Mouse (Mus musculus) yolk sac, embryonic 10.5 days (tissue): ENCODE measurements around the gene S1pr3.

Experiments used
- DNase-seq: peaks from one replicate; pipeline ENCODE4 v3.0.0-alpha.2; 2017; ENCODE audit warnings: low spot score

Gene S1pr3

GRCm38 (mm10) chr13:51408519-51409001 is at the start of gene S1pr3:
Gene S1pr3, plus strand, starts transcription at chr13:51408639.
- peak; percentile 75 for DNase-seq

GRCm38 (mm10) chr13:51360441-51360962 is 47.9 kb upstream of the S1pr3 start:
- no peak for DNase-seq

- DNase-seq = no peak
Measured at GRCm38 (mm10) chr13:51363390-51363789, 45.0 kb upstream of the S1pr3 start.

GRCm38 (mm10) chr13:51363985-51364384 is 44.5 kb upstream of the S1pr3 start:
- no peak for DNase-seq

DNA sequence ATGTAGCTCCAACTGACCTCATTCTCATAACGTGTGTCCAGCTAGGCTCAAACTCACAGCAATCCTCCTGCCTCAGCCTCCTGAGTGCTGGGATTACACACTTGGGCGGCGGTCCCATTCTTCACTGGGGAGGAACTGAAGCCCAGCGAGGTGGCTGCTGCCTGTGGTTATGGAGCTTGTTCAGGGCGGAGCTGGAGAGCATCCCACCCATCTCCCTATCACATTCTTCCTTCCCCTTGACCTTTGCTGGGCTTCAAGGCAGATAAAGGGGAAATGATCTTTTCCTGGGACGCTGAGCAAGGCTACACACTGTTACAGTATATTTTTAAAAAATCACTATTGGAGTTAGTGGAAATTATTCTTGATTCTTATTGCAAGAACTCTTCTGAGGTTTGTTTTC is 43.2 kb upstream of the S1pr3 start:
- DNase-seq = no peak

DNA sequence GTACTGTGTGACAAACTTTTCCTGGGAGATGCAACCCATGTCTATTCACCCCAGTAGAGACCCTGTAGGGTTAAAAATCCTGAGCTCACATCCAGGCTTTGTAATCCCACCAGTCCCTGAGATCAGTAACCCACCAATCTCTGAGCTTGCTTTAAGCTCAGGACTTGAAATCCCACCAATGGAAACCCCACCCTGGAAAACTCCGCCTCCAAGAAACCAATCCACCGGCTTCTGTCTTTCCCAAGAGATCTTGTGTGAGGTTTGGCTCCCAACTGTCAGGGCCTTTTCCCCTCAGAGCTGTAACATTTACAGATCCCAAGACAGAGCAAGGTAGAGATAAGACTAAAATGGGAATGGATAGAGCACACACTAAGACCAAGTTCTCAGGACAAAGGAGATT is 40.1 kb upstream of the S1pr3 start:
- DNase-seq = no peak

DNA sequence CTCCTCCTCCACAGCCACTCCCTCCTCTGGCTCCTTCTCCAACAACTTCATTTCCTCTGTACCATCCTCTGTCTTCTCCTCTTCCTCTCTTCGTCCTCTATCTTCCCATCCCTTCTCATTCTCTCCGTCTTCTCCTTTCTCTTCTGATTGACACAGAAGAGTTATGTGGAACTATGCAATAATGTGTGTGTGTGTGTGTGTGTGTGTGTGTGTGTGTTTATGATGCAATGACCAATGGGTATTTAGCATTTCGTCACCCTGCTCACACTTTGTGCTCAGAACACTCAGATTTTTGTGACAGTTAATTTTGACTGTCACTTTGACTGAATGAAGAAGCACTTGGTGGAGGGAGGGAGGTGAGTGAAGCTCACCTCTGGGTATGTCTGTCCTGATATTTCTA is 39.1 kb upstream of the S1pr3 start:
- no peak for DNase-seq

- no peak for DNase-seq
Measured at GRCm38 (mm10) chr13:51373086-51373485, 35.4 kb upstream of the S1pr3 start.

DNA sequence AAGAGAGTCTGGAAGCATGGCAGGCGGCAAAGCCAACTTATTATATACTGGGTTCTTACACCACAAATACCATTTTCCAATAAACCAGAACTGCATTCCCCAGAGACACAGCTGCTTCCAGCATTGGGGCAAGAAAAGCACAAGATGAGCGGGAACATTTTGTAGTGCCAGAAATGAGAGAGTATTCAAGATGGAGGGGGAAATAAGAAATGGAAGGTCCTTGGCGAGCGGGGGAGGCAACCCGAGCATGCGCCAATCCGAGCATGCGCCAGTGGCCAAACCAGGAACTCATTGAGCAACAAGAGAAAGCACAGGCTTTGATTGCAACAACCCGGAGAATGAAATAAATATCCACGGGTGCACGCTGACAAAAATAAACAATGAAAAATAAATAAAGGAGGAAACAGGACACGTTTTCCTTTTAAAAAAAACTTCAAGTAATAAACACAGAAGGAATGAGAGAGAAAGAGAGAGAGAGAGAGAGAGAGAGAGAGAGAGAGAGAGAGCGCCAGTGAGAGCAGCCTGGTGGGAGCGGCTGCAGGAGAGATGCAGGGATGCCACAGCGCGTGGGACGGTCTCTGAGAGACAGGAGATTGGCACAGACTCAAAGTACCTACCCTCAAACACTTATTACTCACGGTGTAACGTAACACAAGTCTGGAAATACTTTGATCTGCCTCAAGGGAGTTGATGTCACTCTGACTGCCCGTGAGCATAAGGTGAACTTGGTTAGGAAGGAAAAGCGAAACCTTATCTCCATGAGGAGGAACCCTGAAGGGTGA is 34.2 kb upstream of the S1pr3 start:
- no peak for DNase-seq

DNA sequence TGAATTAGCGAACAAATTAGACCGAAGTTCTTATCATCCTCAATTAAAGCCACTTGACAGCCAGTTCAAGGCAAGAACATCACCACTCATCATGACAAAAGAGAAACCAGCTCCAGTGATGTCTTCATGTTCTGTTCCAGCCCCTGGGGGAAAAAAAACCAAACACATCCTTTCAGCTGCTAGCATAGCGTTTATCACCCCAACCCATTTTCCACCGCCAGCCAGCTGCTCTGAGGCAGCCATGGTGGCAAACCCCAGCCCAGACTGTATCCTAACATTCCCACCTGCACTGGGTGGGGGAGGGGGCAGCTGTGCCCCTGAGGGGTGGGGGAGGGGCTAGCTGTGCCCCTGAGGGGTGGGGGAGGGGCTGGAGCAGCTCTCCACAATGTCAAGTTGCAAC is 30.3 kb upstream of the S1pr3 start:
- no peak for DNase-seq

- DNase-seq = peak; percentile 70
Measured at GRCm38 (mm10) chr13:51379596-51379995, 28.8 kb upstream of the S1pr3 start.

DNA sequence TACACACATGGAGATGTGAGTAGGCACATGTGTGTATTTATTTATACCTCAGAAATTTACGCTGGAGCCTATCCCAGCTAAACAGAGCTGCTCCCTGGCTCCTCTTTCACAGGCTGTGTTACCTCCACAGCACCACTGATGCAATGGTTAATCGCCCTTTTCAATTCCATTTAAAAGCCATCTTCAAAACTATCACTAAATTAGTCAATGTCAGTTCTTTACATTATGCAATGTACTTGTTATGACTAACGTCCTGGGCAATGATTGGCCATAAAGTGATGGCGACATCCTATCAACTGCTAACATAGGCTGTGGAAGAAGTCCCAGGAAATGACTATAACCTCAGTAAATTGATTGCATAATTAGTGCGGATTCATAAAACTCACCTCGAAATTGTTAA is 26.9 kb upstream of the S1pr3 start:
- no peak for DNase-seq

GRCm38 (mm10) chr13:51384899-51385298 is 23.5 kb upstream of the S1pr3 start:
- no peak for DNase-seq

DNA sequence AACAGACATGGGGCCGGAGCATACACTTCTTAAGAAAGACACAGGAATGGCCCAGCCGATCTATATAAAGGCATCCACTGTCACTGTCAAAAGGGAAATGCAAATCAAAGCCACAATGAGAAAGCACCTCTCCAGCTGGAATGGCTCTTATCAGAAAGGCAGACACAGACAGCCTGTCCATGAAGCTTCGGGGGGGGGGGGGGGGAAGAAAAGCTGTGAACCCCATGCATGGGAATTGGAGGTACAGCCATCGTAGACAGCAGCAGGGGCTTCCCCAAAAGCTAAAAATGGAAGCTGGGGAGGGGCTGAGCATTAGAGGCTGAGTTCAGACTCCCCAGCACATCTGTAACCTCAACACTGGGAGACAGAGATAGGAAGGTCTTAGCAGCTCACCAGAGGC is 20.5 kb upstream of the S1pr3 start:
- DNase-seq = no peak

DNA sequence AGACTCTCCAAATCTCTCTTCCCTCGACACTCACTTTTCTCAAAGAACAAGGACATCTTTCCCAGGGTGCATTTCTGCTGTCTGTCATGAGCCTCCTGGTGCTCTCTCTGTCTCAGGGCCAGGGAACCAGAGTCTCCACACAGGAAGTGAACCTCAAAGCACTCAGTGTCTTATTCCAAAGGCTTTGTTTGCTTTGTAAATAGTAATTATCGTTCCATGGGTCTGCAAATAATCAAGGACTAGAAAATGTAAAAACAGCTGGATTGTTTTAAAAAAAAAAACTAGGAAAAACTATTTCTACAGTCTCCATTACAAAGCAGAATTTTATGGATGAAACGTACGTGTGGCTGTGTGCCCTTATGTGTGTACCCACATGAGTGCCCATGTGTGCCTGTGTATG is 18.0 kb upstream of the S1pr3 start:
- DNase-seq = no peak

DNA sequence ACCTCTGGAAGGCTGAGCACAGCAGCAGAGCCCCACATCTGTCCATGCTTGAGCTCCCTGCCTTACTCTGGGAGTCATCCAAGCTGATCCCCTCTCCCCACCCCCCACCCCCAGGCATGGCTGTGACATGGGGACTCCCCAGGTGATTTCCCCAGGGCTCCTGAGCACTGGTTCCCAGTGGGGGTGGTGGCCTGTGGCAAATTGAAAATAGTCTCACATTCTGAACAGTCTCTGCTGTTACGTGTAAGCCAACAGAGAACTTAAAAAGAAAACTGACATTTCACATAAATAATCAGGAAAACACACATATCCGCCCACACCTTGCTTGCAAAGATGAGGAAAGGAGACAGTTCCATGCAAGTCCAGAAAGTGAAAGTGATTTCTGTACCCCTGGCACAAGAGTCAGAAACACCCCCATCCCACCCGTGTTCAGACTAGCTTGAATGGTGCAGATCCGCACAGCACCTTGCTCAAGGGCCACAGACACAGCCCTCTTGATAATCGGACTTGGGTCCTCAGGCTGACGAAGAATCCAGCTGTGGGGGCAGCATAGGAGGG is 17.0 kb upstream of the S1pr3 start:
- DNase-seq = no peak

DNA sequence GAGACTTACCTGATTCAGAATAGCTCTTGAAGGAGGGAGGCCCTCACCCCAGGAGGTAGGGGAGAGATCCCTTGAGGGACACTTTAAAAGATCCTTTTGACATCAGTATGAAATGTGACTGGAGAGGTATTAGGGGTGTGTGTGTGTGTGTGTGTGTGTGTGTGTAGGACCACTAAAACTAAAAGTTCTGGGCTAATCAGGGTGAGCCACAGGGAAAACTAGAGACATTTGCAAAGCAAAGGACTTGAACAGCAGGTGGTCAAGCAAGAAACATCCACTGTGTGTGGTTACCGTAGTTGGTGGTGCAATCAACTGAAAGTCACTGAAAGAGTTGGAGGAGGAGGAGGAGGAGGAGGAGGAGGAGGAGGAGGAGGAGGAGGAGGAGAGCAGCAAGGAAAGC is 16.2 kb upstream of the S1pr3 start:
- no peak for DNase-seq

DNA sequence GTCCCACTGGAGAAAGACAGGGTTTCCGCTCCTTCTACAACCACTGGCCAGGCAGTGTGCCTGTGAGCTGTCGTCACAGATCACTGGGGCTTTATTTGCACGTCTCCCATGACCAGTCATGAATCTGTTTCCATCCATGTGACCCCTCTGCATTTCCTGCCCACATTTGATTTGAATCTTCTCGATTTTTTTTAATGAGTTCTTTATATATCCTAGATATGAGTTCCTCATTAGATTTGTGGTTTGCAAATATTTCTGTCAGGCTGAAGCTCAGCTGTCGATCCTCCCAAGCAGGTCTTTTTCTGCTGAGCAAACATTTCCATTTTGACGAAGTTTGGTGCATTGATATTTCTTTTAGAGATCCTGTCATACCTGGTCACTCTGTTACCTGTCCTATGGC is 10.6 kb upstream of the S1pr3 start:
- DNase-seq = no peak

DNA sequence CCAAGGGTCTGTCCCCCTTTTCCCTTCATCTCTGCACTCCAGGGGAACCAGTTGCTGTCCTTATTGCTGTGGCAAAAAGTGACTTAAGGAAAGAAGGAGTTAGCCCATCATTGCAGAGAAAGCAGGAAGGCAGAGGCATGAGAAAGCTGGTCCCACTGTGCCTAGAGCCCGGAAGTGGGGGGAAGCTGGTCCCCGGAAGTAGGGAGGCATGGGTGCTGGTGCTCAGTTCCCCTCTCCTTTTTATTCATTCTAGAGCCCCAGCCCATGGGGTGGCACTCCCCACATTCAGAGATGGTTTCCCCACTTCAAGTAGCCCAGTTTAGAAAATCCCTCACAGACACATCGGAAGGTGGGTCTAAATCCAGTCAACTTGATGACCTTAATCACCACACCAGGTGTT is 8.9 kb upstream of the S1pr3 start:
- DNase-seq = no peak

DNA sequence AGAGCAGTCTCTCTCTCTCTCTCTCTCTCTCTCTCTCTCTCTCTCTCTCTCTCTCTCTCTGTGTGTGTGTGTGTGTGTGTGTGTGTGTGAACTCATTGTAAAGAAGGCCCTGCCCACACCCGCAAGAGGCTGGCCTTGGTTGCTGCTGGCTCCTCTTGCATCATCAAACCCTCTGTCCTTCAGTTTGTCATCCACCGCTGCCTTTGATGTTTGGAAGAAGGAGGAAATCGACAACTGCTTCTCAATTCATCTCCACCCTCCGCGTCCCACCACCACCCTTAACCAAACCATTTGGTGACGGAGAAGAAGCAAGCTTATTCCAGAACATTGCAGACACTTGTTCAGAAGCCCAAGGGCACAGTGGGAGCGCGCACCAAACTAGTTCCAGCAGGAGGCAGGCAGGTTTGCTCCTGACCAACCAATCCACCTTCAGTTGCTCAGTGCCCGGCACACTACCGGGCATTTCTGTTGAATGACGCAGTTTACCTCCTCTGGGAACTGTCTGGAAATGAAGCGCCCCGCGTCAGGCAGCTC is 8.2 kb upstream of the S1pr3 start:
- no peak for DNase-seq

DNA sequence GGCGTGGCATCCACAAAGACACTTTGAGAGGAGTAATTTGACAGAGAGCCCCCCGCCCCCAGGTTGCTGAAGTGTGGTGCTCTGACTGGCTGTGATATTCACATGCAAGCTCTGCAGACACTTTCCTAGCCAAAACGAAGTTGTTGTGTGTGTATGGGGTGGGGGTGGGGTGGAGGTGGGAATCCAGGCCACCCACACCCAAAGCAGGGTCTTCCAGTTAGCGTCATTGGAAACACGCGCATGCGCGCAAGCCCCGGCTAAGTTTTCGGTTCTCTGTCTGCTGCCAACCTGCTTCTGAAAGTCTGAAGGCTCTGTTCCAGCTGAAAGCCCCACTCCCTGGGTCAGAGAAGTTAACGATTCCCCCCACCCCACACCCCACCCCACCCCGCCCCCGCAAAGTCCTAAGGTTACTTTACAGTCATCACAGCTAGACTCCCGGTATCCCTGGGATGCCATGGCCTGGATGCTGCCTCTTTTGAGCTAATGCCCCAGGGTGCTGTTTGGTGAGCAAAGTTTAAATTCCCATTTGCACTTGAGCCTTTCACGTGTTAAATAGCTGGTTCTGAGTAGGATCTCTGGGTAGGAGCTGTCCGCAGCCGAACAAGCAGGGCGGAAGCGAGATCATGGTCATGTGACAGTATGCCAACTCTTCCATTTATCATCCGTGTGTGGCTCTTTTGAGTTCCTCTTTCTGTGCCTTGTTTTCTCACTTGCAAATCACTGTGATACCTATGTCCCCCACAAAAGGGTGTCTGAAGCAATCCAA is 7.5 kb upstream of the S1pr3 start:
- no peak for DNase-seq

DNA sequence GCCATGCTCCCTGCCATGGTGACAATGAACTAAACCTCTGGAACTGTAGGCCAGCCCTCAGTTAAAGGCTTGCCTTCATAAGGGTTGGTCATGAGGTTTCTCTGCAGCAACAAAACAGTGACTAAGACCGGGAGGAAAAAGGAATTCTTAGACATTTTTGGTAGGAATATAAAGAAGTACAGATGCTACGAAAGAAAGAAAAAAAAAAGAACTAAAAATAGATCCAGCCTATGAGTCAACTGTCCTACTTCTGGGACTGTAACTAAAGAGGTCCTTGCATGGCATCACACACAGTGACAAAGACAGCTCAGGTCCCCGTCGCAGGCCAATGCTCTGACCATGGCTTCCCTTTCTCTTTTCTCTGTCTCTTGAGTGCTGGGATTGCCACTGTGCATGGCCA is 3.9 kb upstream of the S1pr3 start:
- no peak for DNase-seq
